Mouse (Mus musculus): ENCODE measurements around the gene Spn.
"Not testable (repeated sequence)": the region's sequence is repeated elsewhere in the genome, so short reads cannot be mapped to it uniquely, and the experiment has no call there.

Gene Spn

GRCm38 (mm10) chr7:127105551-127105950, 32.1 kb downstream of the Spn start:
- DNase-seq (ENCODE audit: low read depth, low spot score), result no peak

DNA sequence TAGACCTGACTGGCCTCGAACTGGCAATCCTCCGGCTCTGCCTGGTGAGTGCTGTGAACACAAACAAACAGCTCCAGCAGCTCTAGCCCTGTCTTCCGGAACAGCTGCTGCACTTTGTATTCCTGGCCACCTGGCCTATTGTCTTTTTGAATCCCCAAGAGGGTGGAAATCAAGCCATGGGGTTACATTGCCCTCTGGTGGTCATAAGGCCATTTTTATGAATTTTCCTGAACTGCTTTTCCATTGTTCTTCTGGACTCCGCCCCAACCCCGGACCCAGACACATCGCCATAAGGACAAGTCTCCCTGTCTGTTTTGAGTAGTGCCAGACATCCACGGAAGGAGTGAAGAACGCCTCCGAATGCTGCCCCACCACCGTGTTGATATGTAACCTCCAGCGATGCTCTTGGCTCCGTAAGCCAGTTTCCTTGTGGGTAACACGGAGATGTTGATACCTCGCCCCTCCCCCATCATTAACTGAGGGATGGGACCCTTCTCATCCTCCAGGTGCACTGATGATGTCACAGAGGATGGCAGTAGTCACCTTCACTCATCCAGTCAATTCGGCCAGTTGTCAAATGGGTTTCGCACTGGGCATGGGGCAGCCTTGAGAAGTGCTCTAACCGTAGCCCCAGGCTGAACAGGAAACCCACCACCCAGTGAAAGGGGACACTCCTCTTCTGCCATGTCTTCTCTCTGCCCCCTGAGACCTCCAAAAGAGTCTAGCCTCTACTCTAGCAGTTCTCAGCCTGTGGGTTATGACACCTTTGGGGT, 32.9 kb downstream of the Spn start:
- DNase-seq (ENCODE audit: low read depth, low spot score), result peak; percentile 81

DNA sequence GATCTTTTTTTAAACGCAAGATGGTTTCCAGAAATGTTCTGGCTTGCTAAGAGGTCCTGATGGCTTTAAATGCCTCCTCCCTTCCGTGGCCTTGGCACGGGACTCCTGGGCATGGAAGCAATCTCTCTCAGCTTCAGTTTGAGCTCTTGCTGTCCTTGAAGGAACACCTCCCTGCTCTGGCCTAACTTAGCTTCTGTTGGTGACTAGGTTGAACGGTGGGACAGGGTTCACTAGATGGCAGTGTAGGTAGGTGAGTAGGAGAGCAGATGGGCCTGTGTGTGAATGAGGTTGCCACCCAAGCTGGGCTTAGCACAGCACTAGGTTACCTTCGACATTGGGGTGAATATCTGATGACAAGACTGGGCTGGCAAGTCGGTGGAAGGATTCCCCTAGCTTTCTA, 33.7 kb downstream of the Spn start:
- no peak for DNase-seq (ENCODE audit: low read depth, low spot score)

GRCm38 (mm10) chr7:127102148-127102547, 35.5 kb downstream of the Spn start:
- no peak for DNase-seq (ENCODE audit: low read depth, low spot score)

DNA sequence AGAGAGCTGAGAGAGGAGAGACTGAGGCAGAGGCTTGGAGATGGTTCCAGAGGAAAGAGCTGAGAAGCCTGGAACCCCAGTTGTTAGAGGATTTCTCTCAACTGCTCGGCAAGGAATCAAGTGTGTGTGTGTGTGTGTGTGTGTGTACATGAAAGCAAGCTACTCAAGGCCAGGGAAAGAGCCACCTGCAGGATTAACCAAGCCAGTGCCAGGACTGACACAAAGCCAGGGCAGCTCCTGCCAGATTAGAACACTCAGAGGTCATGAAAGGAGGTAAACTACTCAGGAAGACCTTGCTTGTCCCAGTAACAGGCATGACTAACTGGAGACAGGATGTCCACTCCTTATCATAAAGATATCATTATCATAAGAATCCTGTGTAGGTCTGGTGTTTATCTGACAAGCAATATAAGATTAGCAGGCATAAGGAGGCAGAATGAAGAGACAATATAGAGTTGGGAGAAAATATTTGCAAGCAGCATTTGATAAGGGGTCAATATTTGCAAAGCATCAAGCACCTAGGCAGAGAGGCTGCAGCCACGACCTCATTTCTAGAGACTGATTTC, 36.1 kb downstream of the Spn start:
- DNase-seq (ENCODE audit: low read depth, low spot score), result no peak

DNA sequence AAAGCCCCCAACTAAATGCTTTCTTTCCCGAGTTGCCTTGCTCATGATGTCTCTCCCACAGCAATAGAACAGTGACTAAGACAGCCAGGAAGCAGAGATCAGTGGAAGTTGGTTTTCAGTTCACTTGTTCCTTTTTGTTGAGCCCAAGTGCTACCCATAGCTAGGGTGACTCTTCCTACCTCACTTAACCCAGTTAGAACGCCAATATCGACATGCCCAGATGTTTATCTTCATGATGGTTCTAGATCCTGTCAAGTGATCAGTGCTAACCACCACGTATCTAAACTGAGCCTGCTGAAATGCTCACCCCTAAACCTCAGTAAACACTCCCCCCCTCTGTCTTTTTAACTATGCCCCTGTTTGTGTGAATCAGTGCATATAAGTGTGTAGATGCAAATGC, 38.1 kb downstream of the Spn start:
- no peak for DNase-seq (ENCODE audit: low read depth, low spot score)

GRCm38 (mm10) chr7:127098950-127099349, 38.7 kb downstream of the Spn start:
- no peak for DNase-seq (ENCODE audit: low read depth, low spot score)

GRCm38 (mm10) chr7:127098521-127098920, 39.1 kb downstream of the Spn start:
- no peak for DNase-seq (ENCODE audit: low read depth, low spot score)

DNA sequence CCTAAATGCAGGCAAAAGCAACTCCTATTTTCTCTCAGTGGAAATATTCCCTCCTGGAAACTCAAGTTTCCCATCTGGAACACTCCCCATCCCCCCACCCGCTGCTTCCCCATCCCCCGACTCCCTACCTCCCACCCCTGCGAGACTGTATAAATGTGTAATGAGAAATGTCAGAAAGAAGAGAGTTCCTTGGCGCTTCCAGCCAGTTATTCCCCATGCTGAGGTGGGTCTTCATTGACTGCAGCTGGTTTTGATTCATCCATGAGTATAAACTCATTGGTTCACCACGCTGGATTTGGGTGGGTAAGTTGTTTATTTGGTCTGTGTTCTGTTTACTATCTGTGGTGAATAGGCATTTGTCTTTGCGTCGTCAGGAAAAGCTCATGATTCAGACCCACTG, 41.2 kb downstream of the Spn start:
- no peak for DNase-seq (ENCODE audit: low read depth, low spot score)

DNA sequence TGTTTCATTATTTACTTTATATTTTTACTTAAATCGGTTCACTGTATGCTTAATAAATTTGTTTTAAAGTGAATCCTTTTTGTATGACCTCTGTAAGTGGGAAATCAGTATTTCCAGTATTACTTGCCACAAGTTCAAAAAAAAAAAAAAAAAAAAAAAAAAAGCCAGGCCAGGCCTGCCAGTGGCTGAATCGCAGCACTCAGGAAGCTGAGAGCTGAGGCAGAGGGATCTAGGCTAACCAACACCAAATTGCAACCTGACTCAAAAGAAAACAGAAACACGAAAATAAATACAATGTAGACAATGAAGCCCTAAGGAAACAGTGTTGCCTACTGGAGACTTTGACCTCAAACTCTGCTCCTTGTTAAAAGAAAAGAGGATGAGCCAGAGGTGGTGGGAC, 43.7 kb downstream of the Spn start:
- no peak for DNase-seq (ENCODE audit: low read depth, low spot score)

GRCm38 (mm10) chr7:127091114-127091896, 46.3 kb downstream of the Spn start, which contains the start of gene AI467606:
Gene AI467606 (plus strand): TSS chr7:127091359.
- DNase-seq (ENCODE audit: low read depth, low spot score), result no peak

DNA sequence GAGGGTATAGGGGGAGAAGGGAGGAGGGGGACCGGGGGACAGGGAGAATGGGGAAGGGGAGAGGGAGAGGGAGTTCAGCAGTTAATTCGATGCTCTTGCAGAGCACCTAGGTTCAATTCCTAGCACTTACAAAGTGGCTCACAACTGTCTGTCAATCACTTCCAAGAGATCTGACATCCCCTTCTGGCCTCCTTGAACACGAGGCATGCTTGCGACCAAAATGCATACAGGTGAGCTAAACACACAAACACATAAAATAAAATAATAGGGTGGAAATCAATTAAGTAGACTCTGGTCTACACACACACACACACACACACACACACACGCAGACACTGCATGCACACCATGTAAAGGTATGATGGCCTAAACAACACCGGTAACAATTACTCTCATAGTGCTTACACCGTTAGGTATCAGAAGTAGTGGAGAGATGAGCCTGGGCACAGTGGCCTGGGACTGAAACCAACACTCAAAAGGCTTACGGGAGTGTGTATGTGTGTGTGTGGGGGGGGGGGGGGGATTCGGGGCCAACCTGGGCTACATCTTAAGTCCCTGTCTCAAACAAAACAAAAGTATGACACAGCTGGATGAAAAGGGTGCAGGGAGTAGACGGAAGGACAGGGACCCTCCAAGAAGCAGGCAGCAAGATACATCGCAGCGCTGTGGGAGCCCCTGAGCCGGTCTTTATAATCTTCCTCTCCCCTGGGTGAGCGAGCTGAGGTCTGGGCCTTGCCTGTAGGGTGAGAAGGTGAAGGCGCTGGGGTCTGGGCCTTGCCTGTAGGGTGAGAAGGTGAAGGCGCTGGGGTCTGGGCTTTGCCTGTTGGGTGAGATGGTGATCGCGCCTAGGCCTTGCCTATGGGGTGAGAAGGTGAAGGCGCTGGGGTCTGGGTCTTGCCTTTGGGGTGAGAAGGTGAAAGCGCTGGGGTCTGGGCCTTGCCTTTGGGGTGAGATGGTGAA, 47.2 kb downstream of the Spn start:
- DNase-seq (ENCODE audit: low read depth, low spot score), result no peak

DNA sequence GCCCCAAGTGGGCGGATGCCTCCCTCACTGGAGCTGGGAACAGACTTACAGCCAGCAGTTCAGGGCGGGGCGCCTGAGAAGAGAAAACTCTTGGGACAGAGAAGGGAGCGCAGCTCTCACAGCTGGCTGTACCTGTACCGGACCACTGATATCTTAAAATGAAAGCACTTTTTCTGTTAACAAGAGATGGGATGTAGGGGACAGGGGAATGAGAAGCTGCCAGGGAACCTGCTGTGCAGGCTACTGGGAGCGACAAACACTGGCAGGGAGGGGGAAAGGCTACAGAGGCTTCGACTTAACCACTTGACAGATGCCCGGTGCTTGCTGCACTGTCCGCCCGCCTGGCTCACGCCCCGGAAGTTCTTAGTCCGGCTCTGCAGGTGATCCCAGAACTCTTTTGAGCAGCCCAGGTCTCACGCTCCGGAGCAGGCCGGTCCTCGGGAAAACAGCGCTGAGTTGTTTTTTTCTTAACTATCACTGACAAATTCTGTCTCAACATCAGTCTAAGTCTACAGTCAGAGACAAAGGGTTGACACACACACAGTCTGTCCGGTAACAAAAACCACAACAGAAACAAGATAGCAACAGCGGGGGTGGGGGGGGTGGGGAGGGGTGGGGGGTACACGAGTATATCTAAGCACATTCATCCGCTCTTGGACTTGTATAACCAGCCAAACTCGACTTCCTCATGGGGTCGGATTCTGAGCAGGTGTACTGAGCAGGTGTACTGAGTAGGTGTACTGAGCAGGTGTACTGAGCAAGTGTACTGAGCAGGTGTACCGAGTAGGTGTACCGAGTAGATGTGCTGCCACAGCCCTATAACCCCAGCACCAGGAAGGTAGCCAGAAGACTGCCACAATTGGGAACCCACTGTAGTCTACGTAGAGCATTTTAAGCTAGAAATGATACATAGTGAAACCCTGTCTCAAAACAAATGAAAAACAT, 48.5 kb downstream of the Spn start:
- no peak for DNase-seq (ENCODE audit: low read depth, low spot score)

DNA sequence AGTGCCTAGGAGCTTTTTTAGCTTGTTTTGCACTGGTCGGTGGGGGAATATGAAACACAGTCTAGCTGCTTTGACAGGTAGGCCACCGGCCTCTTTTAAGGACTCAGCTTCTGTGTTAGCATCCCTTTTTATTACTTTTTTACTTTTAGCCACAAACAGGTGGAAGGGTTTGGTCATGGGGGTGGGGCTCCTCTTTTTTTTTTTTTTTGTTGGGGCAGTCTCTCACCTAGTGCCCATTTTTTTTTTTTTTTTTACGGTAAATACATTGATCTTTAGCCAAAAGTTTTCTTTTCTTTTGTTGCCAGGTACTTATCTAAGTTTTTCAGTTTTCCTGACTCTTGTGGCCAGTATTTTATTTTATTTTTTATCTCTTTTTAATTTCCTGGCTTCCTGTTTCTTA, 49.5 kb downstream of the Spn start:
- no peak for DNase-seq (ENCODE audit: low read depth, low spot score)

- not testable (repeated sequence) for DNase-seq (ENCODE audit: low read depth, low spot score)
Measured at GRCm38 (mm10) chr7:127087278-127088010, 50.2 kb downstream of the Spn start, which contains the start of gene Zg16. Gene Zg16 (minus strand): TSS chr7:127087328.

DNA sequence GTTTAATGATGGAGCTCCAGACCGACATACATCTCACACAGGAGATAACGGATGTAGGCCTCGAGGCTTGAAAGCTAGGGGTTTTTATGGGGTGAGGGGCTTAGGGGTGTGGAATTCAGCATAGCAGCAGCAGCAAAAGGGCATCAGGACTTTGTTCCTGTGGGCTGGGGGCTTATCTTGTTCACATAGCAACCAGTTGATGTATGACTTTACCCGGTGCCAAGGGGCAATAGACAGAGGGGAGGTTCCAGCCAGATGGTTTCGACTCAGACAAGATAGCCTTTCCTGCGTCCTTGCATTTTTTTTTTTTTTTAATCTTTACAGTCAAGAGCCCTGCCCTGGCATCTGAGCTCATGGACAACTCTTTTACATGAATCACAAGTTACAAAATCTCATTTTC, 51.9 kb downstream of the Spn start:
- not testable (repeated sequence) for DNase-seq (ENCODE audit: low read depth, low spot score)

- DNase-seq (ENCODE audit: low read depth, low spot score), result no peak
Measured at GRCm38 (mm10) chr7:127084794-127085193, 52.8 kb downstream of the Spn start.

GRCm38 (mm10) chr7:127083689-127084088, 53.9 kb downstream of the Spn start:
- no peak for DNase-seq (ENCODE audit: low read depth, low spot score)

DNA sequence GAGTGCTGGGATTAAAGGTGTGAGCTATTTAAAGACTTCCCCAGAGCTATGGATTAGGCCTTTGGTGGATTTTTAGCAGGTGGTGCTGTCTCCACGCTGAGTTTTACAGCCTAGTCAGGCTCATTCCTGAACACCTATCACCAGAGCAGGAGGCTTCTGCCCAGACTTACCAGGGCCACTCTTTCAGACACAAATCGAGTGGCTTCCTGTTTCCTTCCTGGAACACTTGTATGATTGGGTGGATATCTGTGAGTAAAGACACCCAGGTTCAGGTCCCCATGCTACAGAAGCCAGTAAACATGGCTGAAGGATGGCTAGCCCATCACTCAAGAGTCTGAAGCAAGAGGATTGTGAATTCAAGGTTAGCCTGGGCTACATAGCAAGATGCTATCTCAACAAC, 54.6 kb downstream of the Spn start:
- no peak for DNase-seq (ENCODE audit: low read depth, low spot score)

- no peak for DNase-seq (ENCODE audit: low read depth, low spot score)
Measured at GRCm38 (mm10) chr7:127082271-127082670, 55.4 kb downstream of the Spn start.
